Mouse (Mus musculus) midbrain, embryonic 12.5 days (tissue): ENCODE measurements at regions not wholly inside any gene's neighbourhood (a gene's known extent, or its start where the extent isn't known, plus 50 kb on each side); places are given as distances from the start of the nearest gene placed in this dataset.
"Not testable (repeated sequence)": the region's sequence is repeated elsewhere in the genome, so short reads cannot be mapped to it uniquely, and the experiment has no call there.

ENCODE experiments used
- ATAC-seq: fragments of 200-750 bp; cut with Nextera tagmentation; 2 replicates; pipeline ENCODE4 v1.8.0; 2017; ENCODE audit warnings: low read depth, moderate TSS enrichment, moderate library complexity; ENCODE audit not compliant: low FRiP score
- H3K27ac ChIP-seq: fragments of 300-500 bp; sonication (generic); replicated peaks from 2 replicates; pipeline ENCODE4 v1.5.1; 2016; ENCODE audit warnings: mild to moderate bottlenecking
- H3K27me3 ChIP-seq: fragments of 300-500 bp; sonication (generic); 2 replicates; pipeline ENCODE4 v1.6.1; 2016; ENCODE audit warnings: mild to moderate bottlenecking
- H3K36me3 ChIP-seq: fragments of 300-500 bp; sonication (generic); 2 replicates; pipeline ENCODE4 v1.6.1; 2016
- H3K4me1 ChIP-seq: fragments of 300-500 bp; sonication (generic); 2 replicates; pipeline ENCODE4 v1.6.1; 2016
- H3K4me2 ChIP-seq: fragments of 300-500 bp; sonication (generic); replicated peaks from 2 replicates; pipeline ENCODE4 v1.6.1; 2016; ENCODE audit warnings: mild to moderate bottlenecking, moderate library complexity
- H3K4me3 ChIP-seq: fragments of 300-500 bp; sonication (generic); 2 replicates; pipeline ENCODE4 v1.5.1; 2016; ENCODE audit warnings: mild to moderate bottlenecking
- H3K9ac ChIP-seq: fragments of 300-500 bp; sonication (generic); replicated peaks from 2 replicates; pipeline ENCODE4 v1.6.1; 2016; ENCODE audit warnings: mild to moderate bottlenecking, moderate library complexity
- H3K9me3 ChIP-seq: fragments of 300-500 bp; sonication (generic); 2 replicates; pipeline ENCODE4 v1.6.1; 2016; ENCODE audit warnings: mild to moderate bottlenecking
- WGBS: fragments of 180-500 bp; shearing (Covaris S2); methylation state at CpG from one replicate; pipeline ENCODE4 v1.1.7; 2016; 5-methylcytosine and 5-hydroxymethylcytosine counted together

- no peak overlapping the region for H3K4me2 ChIP-seq
- no peaks in the 10 kb centered on the region for H3K27me3 ChIP-seq
- ATAC-seq: peak; percentile 49; the same call in 1 of the 2 replicates
- H3K9me3 ChIP-seq: no peaks in the 10 kb centered on the region
- WGBS: 70% methylated on average over 3 of the region's 3 CpGs
- no peak overlapping the region for H3K27ac ChIP-seq
- H3K4me3 ChIP-seq: no peak overlapping the region
- no peaks in the 10 kb centered on the region for H3K4me1 ChIP-seq
- no peaks in the 10 kb centered on the region for H3K36me3 ChIP-seq
- no peak overlapping the region for H3K9ac ChIP-seq
These were observed 1496.6 kb upstream of the 4931417E11Rik start for GRCm38 (mm10) chr6:74966046-74966445.

- H3K9ac ChIP-seq: no peak overlapping the region
- H3K4me1 ChIP-seq: no peaks in the 10 kb centered on the region
- 53% methylated on average over 2 of the region's 2 CpGs for WGBS
- no peak overlapping the region for H3K27ac ChIP-seq
- no peaks in the 10 kb centered on the region for H3K36me3 ChIP-seq
- no peak for ATAC-seq
- H3K9me3 ChIP-seq: no peaks in the 10 kb centered on the region
- H3K27me3 ChIP-seq: no peaks in the 10 kb centered on the region
- no peak overlapping the region for H3K4me3 ChIP-seq
- no peak overlapping the region for H3K4me2 ChIP-seq
These were observed 1459.0 kb upstream of the 4931417E11Rik start for GRCm38 (mm10) chr6:74928485-74928884.

GRCm38 (mm10) chr6:74903551-74903950, 1434.1 kb upstream of the 4931417E11Rik start:
- no peaks in the 10 kb centered on the region for H3K36me3 ChIP-seq
- ATAC-seq: no peak
- no peaks in the 10 kb centered on the region for H3K27me3 ChIP-seq
- no peak overlapping the region for H3K4me3 ChIP-seq
- no peaks in the 10 kb centered on the region for H3K4me1 ChIP-seq
- no peak overlapping the region for H3K4me2 ChIP-seq
- no peak overlapping the region for H3K9ac ChIP-seq
- no peaks in the 10 kb centered on the region for H3K9me3 ChIP-seq
- no peak overlapping the region for H3K27ac ChIP-seq
- WGBS: 93% methylated on average over 2 of the region's 2 CpGs

GRCm38 (mm10) chr6:74870626-74871320, 1401.3 kb upstream of the 4931417E11Rik start:
- Histone ChIP-seq H3K36me3 (no peaks in the 10 kb centered on the region), H3K27me3 (no peaks in the 10 kb centered on the region), H3K4me1 (no peaks in the 10 kb centered on the region), H3K9me3 (no peaks in the 10 kb centered on the region), H3K9ac (no peak overlapping the region), H3K27ac (no peak overlapping the region), H3K4me3 (no peak overlapping the region), H3K4me2 (no peak overlapping the region)
- 67% methylated on average over 8 of the region's 8 CpGs for WGBS
- ATAC-seq: 0 out of 2 replicates have a peak, but pooled peaks have one; percentile 47

- H3K36me3 ChIP-seq, H3K9ac ChIP-seq, H3K27ac ChIP-seq, ATAC-seq, H3K4me2 ChIP-seq, H3K9me3 ChIP-seq, H3K4me3 ChIP-seq, H3K4me1 ChIP-seq, H3K27me3 ChIP-seq: not testable (repeated sequence)
- WGBS: 88% methylated on average over 2 of the region's 2 CpGs
These were observed 1351.2 kb upstream of the 4931417E11Rik start for GRCm38 (mm10) chr6:74820696-74821095.
